In genomic region chr2:128967661-128968441, GRCm38 (mm10) we compare ENCODE assay signal across 8 mouse cellular contexts. TPM values are rescaled to one million over a fixed set of nuclear protein-coding genes. Genes with fewer than 3 reads are reported as not detected.
DNase-seq lines count a peak whose midpoint lies in the region; ATAC-seq lines count a peak whose summit lies in the region.

Gene Gm10762 (minus strand): TSS chr2:128967725.

- no peaks in the 10 kb centered on the region for H3K36me3 ChIP-seq in intestine, embryonic 14.5 days (ENCODE audit: control insufficient read depth, insufficient read depth, low read length)
- no peaks in the 10 kb centered on the region for H3K36me3 ChIP-seq in midbrain, embryonic 10.5 days

- no peaks in the 10 kb centered on the region for H3K27me3 ChIP-seq in intestine, embryonic 14.5 days (replicated peaks; ENCODE audit: control insufficient read depth, insufficient read depth, low read length)
- no peaks in the 10 kb centered on the region for H3K27me3 ChIP-seq in midbrain, embryonic 10.5 days (ENCODE audit: low read depth, poor library complexity, severe bottlenecking)

- H3K4me3 ChIP-seq in intestine, embryonic 14.5 days (ENCODE audit: low read depth, low read length), result peak within 1 kb of the TSS; percentile 81
- H3K4me3 ChIP-seq in midbrain, embryonic 10.5 days, result peak within 1 kb of the TSS; percentile 88

- H3K9me3 ChIP-seq in intestine, embryonic 14.5 days (ENCODE audit: control insufficient read depth, low read length), result no peaks in the 10 kb centered on the region
- H3K9me3 ChIP-seq in midbrain, embryonic 10.5 days (replicated peaks), result no peaks in the 10 kb centered on the region

- H3K4me2 ChIP-seq in intestine, embryonic 14.5 days (ENCODE audit: low read length), result peak within 1 kb of the TSS; percentile 60

- intact Hi-C loops in gastrocnemius, postnatal 14 days (cut with DNase I; ENCODE audit: low total_unique reads), result no loop called here
- intact Hi-C loops in left cerebral cortex, postnatal 36 days (cut with DNase I), result loop anchor here (2.0 to 5.0 kb wide), 3 partner anchors 99 to 231 kb away; partner anchors contain the start of genes Slc20a1 and Ttl

- peak; percentile 82 for DNase-seq in adipocyte (ENCODE audit: low spot score)
- DNase-seq in embryo, embryonic 10 days (ENCODE audit: low spot score), result peak; percentile 83
- peak; percentile 83 for DNase-seq in gastrocnemius, postnatal 14 days
- peak; percentile 92 for DNase-seq in intestine, embryonic 14.5 days (ENCODE audit: low spot score)
- peak; percentile 72 to 75 for DNase-seq in left cerebral cortex, postnatal 36 days (ENCODE audit: low spot score in 2 of 2)
- DNase-seq in midbrain, embryonic 10.5 days (ENCODE audit: low spot score), result peak; percentile 90
- DNase-seq in right cerebral cortex, postnatal 36 days (ENCODE audit: low spot score in 2 of 2), result peak; percentile 48 to 54
- peak; percentile 88 for DNase-seq in yolk sac, embryonic 10.5 days (ENCODE audit: low spot score)

- whole genome bisulfite sequencing in intestine, embryonic 14.5 days, result under 1% methylated on average over 66 of the region's 80 CpGs
- WGBS in midbrain, embryonic 10.5 days, result under 1% methylated on average over 80 of the region's 80 CpGs

- ATAC-seq in intestine, embryonic 14.5 days (replicated peaks; ENCODE audit: low FRiP score, low TSS enrichment, low read depth), result peak; percentile 81

- peak within 1 kb of the TSS; percentile 100 for H3K27ac ChIP-seq in intestine, embryonic 14.5 days (ENCODE audit: low read depth)
- H3K27ac ChIP-seq in midbrain, embryonic 10.5 days (replicated peaks), result peak within 1 kb of the TSS; percentile 100

- peaks cover 7% of the 10 kb centered on the region for H3K4me1 ChIP-seq in intestine, embryonic 14.5 days (replicated peaks; ENCODE audit: control insufficient read depth, insufficient read depth, low read length)
- peaks cover 23% of the 10 kb centered on the region for H3K4me1 ChIP-seq in midbrain, embryonic 10.5 days

- H3K9ac ChIP-seq in intestine, embryonic 14.5 days (ENCODE audit: low read length), result peak within 1 kb of the TSS; percentile 99

RNA-seq across cellular contexts. Expression of gene Gm10762, which starts in this region (rescaled TPM):
- total RNA-seq in gastrocnemius, postnatal 14 days (2021), result 10 to 100 TPM; 13.8 to 16.8 TPM
- 13.5 and 14.9 TPM in 2 replicates for polyA plus RNA-seq in intestine, embryonic 14.5 days (2014; fragmentation: Nextera tagmentation; extraction: Ambion mirVana)
- 1 to 10 TPM; 4.5 to 5.6 TPM for total RNA-seq in left cerebral cortex, postnatal 36 days (2021)
- polyA plus RNA-seq in midbrain, embryonic 10.5 days (2016; fragmentation: Nextera tagmentation; extraction: Ambion mirVana), result 16.1 and 19.6 TPM in 2 replicates

Comparison
In these comparisons a context has a peak if more than half of its experiments do, and no peak if none do; other contexts are left out.
1. Peak in every context shown above with its lines: DNase-seq, ATAC-seq, H3K4me3 ChIP-seq and H3K27ac ChIP-seq.